Mouse (Mus musculus) cerebellum, adult 2 months (tissue): ENCODE data around the gene Kiss1r. TPM values are rescaled to one million over a fixed set of nuclear protein-coding genes. Genes with fewer than 3 reads are reported as not detected.

Experiments used
- DNase-seq, 2 experiments: peaks; one replicate each; pipeline ENCODE4 v3.0.0; 2021
- H3K27ac ChIP-seq: fragments of 200-500 bp; 2 replicates; pipeline ENCODE4 v1.5.1; 2012; ENCODE audit warnings: low read length, control low read depth, inconsistent platforms; ENCODE audit not compliant: insufficient read depth
- H3K27me3 ChIP-seq: fragments of 200-500 bp; 2 replicates; pipeline ENCODE4 v1.6.1; 2012; ENCODE audit warnings: inconsistent platforms, mild to moderate bottlenecking, low read length, moderate library complexity; ENCODE audit not compliant: control insufficient read depth, insufficient read depth
- H3K4me1 ChIP-seq: fragments of 200-500 bp; 2 replicates; pipeline ENCODE4 v1.6.1; 2011; ENCODE audit warnings: low read length; ENCODE audit not compliant: control insufficient read depth, insufficient read depth
- H3K4me3 ChIP-seq: fragments of 200-500 bp; replicated peaks from 2 replicates; pipeline ENCODE3; 2011; ENCODE audit warnings: mild to moderate bottlenecking, low read depth, low read length, control low read depth; ENCODE audit not compliant: insufficient read depth
- CTCF ChIP-seq: fragments of 200-500 bp; IDR thresholded peaks from 2 replicates; pipeline ENCODE4 v1.5.1; 2011; ENCODE audit warnings: low read depth, mild to moderate bottlenecking, control low read depth, low read length, moderate library complexity, borderline replicate concordance; ENCODE audit not compliant: insufficient read depth
- POLR2A ChIP-seq: fragments of 200-500 bp; IDR thresholded peaks from 2 replicates; pipeline ENCODE4 v1.6.1; 2011; ENCODE audit warnings: low read length, control low read depth, borderline replicate concordance; ENCODE audit not compliant: insufficient read depth
- WGBS: fragments of 180-500 bp; shearing (Covaris S2); methylation state at CpG from one replicate; pipeline ENCODE4 v1.1.7; 2018; 5-methylcytosine and 5-hydroxymethylcytosine counted together
- polyA plus RNA-seq: library from polyadenylated mRNA; depleted of rRNA; stranded (reverse); fragments of >200 nt; gene quantifications from 2 replicates; pipeline ENCODE4 v1.2.3, GENCODE M21; 2012; rRNA removed

The Kiss1r gene
- polyA plus RNA-seq, 1 experiment = 12.8 TPM

GRCm38 (mm10) chr10:79965325-79965724 lies 48.6 kb downstream of the Kiss1r start:
- no peak for DNase-seq
- no peaks in the 10 kb centered on the region for H3K27me3 ChIP-seq
- no peak overlapping the region for H3K27ac ChIP-seq
- TF ChIP-seq CTCF = no peak
- no peak for TF ChIP-seq POLR2A
- 82% methylated on average over 5 of the region's 5 CpGs for WGBS
- no peak overlapping the region for H3K4me3 ChIP-seq
- H3K4me1 ChIP-seq = peaks cover 37% of the 10 kb centered on the region

- H3K27me3 ChIP-seq = no peaks in the 10 kb centered on the region
- peaks cover 37% of the 10 kb centered on the region for H3K4me1 ChIP-seq
- peak; percentile 72 to 75 for DNase-seq
- no peak for TF ChIP-seq CTCF
- no peak for TF ChIP-seq POLR2A
- H3K27ac ChIP-seq = peak overlapping the region; percentile 26; the same call in 1 of the 2 replicates
- no peak overlapping the region for H3K4me3 ChIP-seq
- 19% methylated on average over 5 of the region's 5 CpGs for WGBS
These were observed 50.2 kb downstream of the Kiss1r start for GRCm38 (mm10) chr10:79966886-79967400.

DNA sequence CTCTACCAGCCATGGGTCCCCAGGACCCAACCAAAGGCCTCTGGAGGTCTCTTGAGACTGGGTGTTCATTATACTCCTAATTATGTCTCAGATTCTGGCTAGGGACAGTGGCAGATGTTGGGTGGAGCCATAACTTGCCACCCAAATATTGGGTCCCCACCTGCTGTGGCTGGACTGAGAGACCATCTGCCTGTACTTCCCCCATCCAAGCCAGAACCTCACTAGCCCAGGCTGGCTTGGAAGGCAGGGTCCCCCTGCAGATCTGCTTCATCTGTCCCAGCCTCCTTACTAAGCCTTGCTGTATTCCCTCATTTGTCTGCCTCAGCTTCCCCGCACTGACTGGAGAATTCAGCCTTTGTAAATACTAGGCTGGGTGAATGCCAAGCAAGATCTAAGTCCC lies 51.4 kb downstream of the Kiss1r start:
- TF ChIP-seq POLR2A (no peak), CTCF (no peak)
- no peak for DNase-seq
- Histone ChIP-seq H3K4me3 (no peak overlapping the region), H3K4me1 (peaks cover 37% of the 10 kb centered on the region), H3K27ac (no peak overlapping the region), H3K27me3 (no peaks in the 10 kb centered on the region)
- WGBS = 31% methylated on average over 1 of the region's 1 CpGs

DNA sequence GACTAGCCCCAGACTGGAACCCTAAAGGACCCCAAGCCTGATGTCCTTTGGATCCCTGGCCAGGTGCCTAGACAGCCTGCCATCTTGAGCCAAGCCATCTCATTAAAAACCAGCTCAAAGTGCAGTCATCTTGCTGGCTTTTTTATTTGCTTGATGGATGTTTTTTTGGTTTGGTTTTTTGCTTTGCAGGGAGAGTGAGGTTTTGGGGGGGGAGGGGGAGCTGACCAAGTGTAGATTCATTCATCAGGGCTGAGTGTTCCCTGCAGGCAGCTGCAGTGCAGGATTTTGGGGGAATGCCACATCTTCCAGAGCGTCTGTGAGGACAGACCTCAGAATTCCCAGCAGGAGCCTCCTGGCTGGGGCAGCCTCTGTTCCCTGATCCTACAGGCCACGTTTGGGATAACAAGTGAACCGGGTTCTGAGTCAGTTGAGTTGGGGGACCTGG lies 52.4 kb downstream of the Kiss1r start:
- TF ChIP-seq CTCF (no peak), POLR2A (no peak)
- Histone ChIP-seq H3K4me3 (no peak overlapping the region), H3K27me3 (no peaks in the 10 kb centered on the region), H3K4me1 (peaks cover 37% of the 10 kb centered on the region), H3K27ac (no peak overlapping the region)
- DNase-seq = no peak
- 11% methylated on average over 3 of the region's 3 CpGs for WGBS

DNA sequence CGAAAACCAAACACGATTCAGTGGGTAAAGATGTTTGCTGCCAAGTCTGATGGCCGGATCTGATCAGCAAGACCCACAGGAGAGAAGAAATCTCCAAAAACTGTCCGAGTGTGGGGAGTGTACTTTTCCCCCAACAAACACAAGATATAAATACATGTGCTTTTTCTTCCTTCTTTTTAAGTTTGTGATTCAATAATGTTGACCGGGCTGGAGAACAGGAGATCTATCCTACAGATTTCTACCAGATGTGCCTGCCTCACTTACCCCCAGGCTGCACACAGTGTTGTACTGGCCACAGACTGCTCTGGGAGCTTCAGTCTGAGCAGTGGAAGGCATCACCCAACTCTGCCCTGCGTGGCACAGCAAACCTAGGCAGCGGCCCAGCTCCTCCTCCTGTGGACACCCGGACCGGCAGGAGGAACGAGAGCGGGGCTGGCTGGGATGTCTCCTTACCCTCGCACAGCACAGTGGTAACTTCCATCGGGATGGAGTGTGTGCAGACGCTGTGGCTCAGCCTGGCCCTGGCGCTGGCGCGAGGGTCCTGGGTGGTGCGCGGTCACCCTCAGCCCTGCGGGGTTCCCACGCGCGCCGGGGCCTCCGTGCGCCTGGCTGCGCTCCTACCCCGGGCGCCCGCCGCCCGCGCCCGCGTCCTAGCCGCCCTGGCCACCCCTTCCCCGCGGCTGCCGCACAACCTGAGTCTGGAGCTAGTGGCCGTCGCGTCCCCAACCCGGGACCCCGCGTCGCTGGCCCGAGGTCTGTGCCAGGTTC lies 53.8 kb downstream of the Kiss1r start, which contains the start of gene Grin3b:
Grin3b (plus strand) TSS at position 301 of the 768 bp plus-strand sequence.
- peak within 1 kb of the TSS; percentile 45 for H3K4me3 ChIP-seq
- H3K27ac ChIP-seq = no peak within 1 kb of the TSS
- peak in 1 of 2 experiments; percentile 58 for DNase-seq
- WGBS = 5% methylated on average over 47 of the region's 47 CpGs
- H3K4me1 ChIP-seq = peaks cover 37% of the 10 kb centered on the region
- no peak for TF ChIP-seq CTCF
- TF ChIP-seq POLR2A = no peak
- no peaks in the 10 kb centered on the region for H3K27me3 ChIP-seq

DNA sequence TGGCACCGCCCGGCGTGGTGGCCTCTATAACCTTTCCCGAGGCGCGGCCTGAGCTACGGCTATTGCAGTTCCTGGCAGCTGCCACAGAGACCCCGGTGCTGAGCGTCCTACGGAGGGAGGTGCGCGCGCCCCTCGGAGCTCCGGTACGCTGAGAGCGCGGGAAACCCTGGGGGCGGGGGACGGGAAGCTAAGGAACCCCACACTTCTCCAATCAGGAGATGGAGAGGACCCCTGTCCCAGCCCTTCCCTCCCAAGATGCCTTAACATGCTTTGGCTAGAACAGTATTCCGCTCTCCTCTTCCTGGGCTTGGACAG lies 54.4 kb downstream of the Kiss1r start:
- H3K4me1 ChIP-seq = peaks cover 32% of the 10 kb centered on the region
- no peak for TF ChIP-seq POLR2A
- H3K4me3 ChIP-seq = peak overlapping the region; percentile 28
- no peak for DNase-seq
- no peak overlapping the region for H3K27ac ChIP-seq
- WGBS = 11% methylated on average over 21 of the region's 21 CpGs
- H3K27me3 ChIP-seq = no peaks in the 10 kb centered on the region

Other genes starting within 250 kb of the Kiss1r start
- gene Tpgs1, start 247.6 kb upstream of the Kiss1r start, polyA plus RNA-seq = 93.3 and 95.4 TPM in 2 replicates
- 93.9 and 106 TPM in 2 replicates for gene Cdc34, start 234.8 kb upstream of the Kiss1r start, polyA plus RNA-seq
- gene Gzmm, start 228.0 kb upstream of the Kiss1r start, polyA plus RNA-seq = 2.3 and 2.8 TPM in 2 replicates
- 1,261 and 1,264 TPM in 2 replicates for gene Bsg, start 212.5 kb upstream of the Kiss1r start, polyA plus RNA-seq
- gene Hcn2, start 200.3 kb upstream of the Kiss1r start, polyA plus RNA-seq = 227 and 270 TPM in 2 replicates
- 74.7 and 80.4 TPM in 2 replicates for gene Polrmt, start 170.4 kb upstream of the Kiss1r start, polyA plus RNA-seq
- 10.6 and 11.1 TPM in 2 replicates for gene Fgf22, start 161.9 kb upstream of the Kiss1r start, polyA plus RNA-seq
- gene Rnf126, start 150.0 kb upstream of the Kiss1r start, polyA plus RNA-seq = 126 and 127 TPM in 2 replicates
- 2.2 and 2.5 TPM in 2 replicates for gene Fstl3, start 139.7 kb upstream of the Kiss1r start, polyA plus RNA-seq
- 0.16 and 0.19 TPM in 2 replicates for gene Prss57, start 126.0 kb upstream of the Kiss1r start, polyA plus RNA-seq
- gene Palm, start 123.4 kb upstream of the Kiss1r start, polyA plus RNA-seq = 140 and 143 TPM in 2 replicates
- 0.29 and 0.41 TPM in 2 replicates for gene Misp, start 96.0 kb upstream of the Kiss1r start, polyA plus RNA-seq
- 64.2 and 68.6 TPM in 2 replicates for gene Ptbp1, start 62.5 kb upstream of the Kiss1r start, polyA plus RNA-seq
- gene Prtn3, start 42.5 kb upstream of the Kiss1r start, polyA plus RNA-seq = 2.4 and 2.5 TPM in 2 replicates
- 46.0 and 49.3 TPM in 2 replicates for gene Plppr3, start 42.3 kb upstream of the Kiss1r start, polyA plus RNA-seq
- gene Elane, start 30.7 kb upstream of the Kiss1r start, polyA plus RNA-seq = 0.15 TPM in 1 of 2 replicates, not detected in the other
- 0.29 and 0.41 TPM in 2 replicates for gene Cfd, start 26.1 kb upstream of the Kiss1r start, polyA plus RNA-seq
- gene Med16, start 8.0 kb upstream of the Kiss1r start, polyA plus RNA-seq = 46.5 and 47.4 TPM in 2 replicates
- not detected in 2 replicates for gene Gm26602, start 6.1 kb upstream of the Kiss1r start, polyA plus RNA-seq
- 156 and 162 TPM in 2 replicates for gene R3hdm4, start 4.2 kb downstream of the Kiss1r start, polyA plus RNA-seq
- 4.7 TPM in 2 replicates for gene Arid3a, start 10.1 kb downstream of the Kiss1r start, polyA plus RNA-seq
- gene Wdr18, start 43.2 kb downstream of the Kiss1r start, polyA plus RNA-seq = 56.2 and 57.4 TPM in 2 replicates
- 5.5 and 5.9 TPM in 2 replicates for gene Grin3b, start 53.7 kb downstream of the Kiss1r start, polyA plus RNA-seq
- 191 and 204 TPM in 2 replicates for gene Tmem259, start 67.4 kb downstream of the Kiss1r start, polyA plus RNA-seq
- 8.2 and 9.3 TPM in 2 replicates for gene Cnn2, start 71.6 kb downstream of the Kiss1r start, polyA plus RNA-seq
- 31.1 and 32.4 TPM in 2 replicates for gene Abca7, start 79.5 kb downstream of the Kiss1r start, polyA plus RNA-seq
- gene Arhgap45, start 99.7 kb downstream of the Kiss1r start, polyA plus RNA-seq = 2.2 and 2.7 TPM in 2 replicates
- gene Polr2e, start 122.8 kb downstream of the Kiss1r start, polyA plus RNA-seq = 224 and 231 TPM in 2 replicates
- gene Gpx4, start 130.2 kb downstream of the Kiss1r start, polyA plus RNA-seq = 888 and 964 TPM in 2 replicates
- gene Sbno2, start 188.6 kb downstream of the Kiss1r start, polyA plus RNA-seq = 25.4 and 28.9 TPM in 2 replicates
- 110 and 112 TPM in 2 replicates for gene Stk11, start 198.8 kb downstream of the Kiss1r start, polyA plus RNA-seq
- 736 and 758 TPM in 2 replicates for gene Atp5d, start 221.7 kb downstream of the Kiss1r start, polyA plus RNA-seq
- gene Cbarp, start 223.9 kb downstream of the Kiss1r start, polyA plus RNA-seq = 147 and 151 TPM in 2 replicates
- 26.1 and 26.5 TPM in 2 replicates for gene Midn, start 231.3 kb downstream of the Kiss1r start, polyA plus RNA-seq
- gene Cirbp, start 249.0 kb downstream of the Kiss1r start, polyA plus RNA-seq = 240 and 261 TPM in 2 replicates